ENCODE assay signal across 27 mouse cellular contexts in genomic region chr2:158474159-158474558, GRCm38 (mm10). TPM values are rescaled to one million over a fixed set of nuclear protein-coding genes. Genes with fewer than 3 reads are reported as not detected.
DNase-seq lines count a peak whose midpoint lies in the region; ATAC-seq and TF ChIP-seq lines count a peak whose summit lies in the region.
"Had no signal": no experiment of that assay in that cellular context is flagged by ENCODE, and none has a peak within 500 bp of the region (broad histone marks: within the 10 kb centered on the region; RNA-seq: fewer than 3 reads in every experiment).

No protein-coding gene starts in this region.

- peaks cover 3% of the 10 kb centered on the region for H3K4me1 ChIP-seq in cortical plate, adult 2 months (ENCODE audit: control insufficient read depth, insufficient read depth, low read length)
- no peaks in the 10 kb centered on the region for H3K4me1 ChIP-seq in kidney, embryonic 15.5 days
- H3K4me1 ChIP-seq: embryonic facial prominence, embryonic 13.5 days; embryonic facial prominence, embryonic 15.5 days; forebrain, embryonic 10.5 days; forebrain, embryonic 12.5 days had no signal

- no peaks in the 10 kb centered on the region for H3K9me3 ChIP-seq in kidney, embryonic 15.5 days (replicated peaks)
- H3K9me3 ChIP-seq: embryonic facial prominence, embryonic 13.5 days; embryonic facial prominence, embryonic 15.5 days; forebrain, embryonic 10.5 days; forebrain, embryonic 12.5 days had no signal

- H3K9ac ChIP-seq in kidney, embryonic 15.5 days = no peak overlapping the region
- H3K9ac ChIP-seq: embryonic facial prominence, embryonic 13.5 days; embryonic facial prominence, embryonic 15.5 days; forebrain, embryonic 12.5 days had no signal

- no peak for TF ChIP-seq POLR2A in cortical plate, adult 2 months (IDR thresholded peaks at IDR 0.05; ENCODE audit: extremely low read depth, insufficient read depth, low read length)

- no peak overlapping the region for H3K4me2 ChIP-seq in kidney, embryonic 15.5 days
- H3K4me2 ChIP-seq: embryonic facial prominence, embryonic 13.5 days; embryonic facial prominence, embryonic 15.5 days; forebrain, embryonic 12.5 days had no signal

- 91% methylated on average over 1 of the region's 1 CpGs for WGBS in kidney, embryonic 15.5 days

- peak overlapping the region; percentile 81; the same call in 1 of the 2 replicates for H3K27ac ChIP-seq in cortical plate, adult 2 months (ENCODE audit: insufficient read depth, low read length)
- H3K27ac ChIP-seq in kidney, embryonic 15.5 days = no peak overlapping the region
- H3K27ac ChIP-seq: embryonic facial prominence, embryonic 13.5 days; embryonic facial prominence, embryonic 15.5 days; forebrain, embryonic 10.5 days; forebrain, embryonic 12.5 days had no signal

- TF ChIP-seq CTCF in cortical plate, adult 2 months (IDR thresholded peaks at IDR 0.05; ENCODE audit: extremely low read depth, insufficient read depth, low read length) = no peak

- peaks cover 69% of the 10 kb centered on the region for H3K36me3 ChIP-seq in kidney, embryonic 15.5 days

- peak; percentile 17 to 57 for DNase-seq in frontal cortex, adult 2 months (ENCODE audit: extremely low spot score in 1 of 2, low spot score in 1 of 2)
- no peak for DNase-seq in frontal cortex, postnatal 14 days (ENCODE audit: low spot score in 2 of 2)
- peak; percentile 66 for DNase-seq in brain, adult 2 months (ENCODE audit: low read depth, low spot score)
- DNase-seq: adrenal gland, adult 2 months; adrenal gland, postnatal 10 days; adrenal gland, postnatal 25 days; cerebellum, adult 11-12 months; cerebellum, adult 2 months; cerebellum, adult 9-10 months; cerebellum, postnatal 10 days; cerebellum, postnatal 25 days; embryo, embryonic 11 days had no signal

- no peak overlapping the region for H3K4me3 ChIP-seq in cortical plate, adult 2 months (ENCODE audit: insufficient read depth, low read length)
- H3K4me3 ChIP-seq in kidney, embryonic 15.5 days (replicated peaks) = no peak overlapping the region
- H3K4me3 ChIP-seq: embryonic facial prominence, embryonic 13.5 days; embryonic facial prominence, embryonic 15.5 days; erythroblast, embryonic 14.5 days; forebrain, embryonic 10.5 days; forebrain, embryonic 12.5 days had no signal

- no peak for ATAC-seq in megakaryocyte progenitor cell, adult 5-6 weeks (replicated peaks; ENCODE audit: poor library complexity)
- ATAC-seq in kidney, embryonic 15.5 days (replicated peaks; ENCODE audit: low FRiP score) = no peak
- ATAC-seq: forebrain, embryonic 14.5 days; forebrain, embryonic 16.5 days had no signal

- H3K27me3 ChIP-seq in kidney, embryonic 15.5 days = no peaks in the 10 kb centered on the region
- H3K27me3 ChIP-seq: embryonic facial prominence, embryonic 13.5 days; embryonic facial prominence, embryonic 15.5 days; forebrain, embryonic 12.5 days had no signal

RNA-seq across cellular contexts. Expression of gene Adig, which starts 28.3 kb away (rescaled TPM):
- not detected in 2 replicates for polyA plus RNA-seq in frontal cortex, adult 2 months (2012; rRNA removed)
- polyA plus RNA-seq in cortical plate, adult 2 months (2012; rRNA removed) = not detected in 2 replicates
- total RNA-seq in megakaryocyte progenitor cell, adult 5-6 weeks (2015) = not detected in 2 replicates
- not detected in 2 replicates for total RNA-seq in megakaryocyte progenitor cell, adult 5-6 weeks (2017)
- not detected in 2 replicates for polyA plus RNA-seq in kidney, embryonic 15.5 days (2015; fragmentation: Nextera tagmentation; extraction: Ambion mirVana)
- total RNA-seq: ES-E14, MEL had no signal
- polyA plus RNA-seq: embryonic facial prominence, embryonic 11.5 days; embryonic facial prominence, embryonic 13.5 days; erythroblast, embryonic 14.5 days; forebrain, embryonic 10.5 days; forebrain, embryonic 12.5 days; forebrain, embryonic 14.5 days; forebrain, embryonic 16.5 days had no signal

RNA-seq across cellular contexts. Expression of gene Arhgap40, which starts 38.4 kb away (rescaled TPM):
- 1.2 and 1.8 TPM in 2 replicates for polyA plus RNA-seq in frontal cortex, adult 2 months (2012; rRNA removed)
- polyA plus RNA-seq in cortical plate, adult 2 months (2012; rRNA removed) = 1.3 TPM in 2 replicates
- total RNA-seq in megakaryocyte progenitor cell, adult 5-6 weeks (2015) = 0.17 TPM in 1 of 2 replicates, not detected in the other
- not detected in 2 replicates for total RNA-seq in megakaryocyte progenitor cell, adult 5-6 weeks (2017)
- polyA plus RNA-seq in kidney, embryonic 15.5 days (2015; fragmentation: Nextera tagmentation; extraction: Ambion mirVana) = 0.27 and 0.41 TPM in 2 replicates
- total RNA-seq: adrenal gland, adult 2 months; adrenal gland, postnatal 10 days; adrenal gland, postnatal 25 days; adrenal gland, postnatal 4 days; MEL had no signal
- polyA plus RNA-seq: adrenal gland, adult 2 months; C2C12; erythroblast, embryonic 14.5 days had no signal

Comparison
In these comparisons a context has a peak if more than half of its experiments do, and no peak if none do; other contexts are left out.
1. DNase-seq: peak in frontal cortex, adult 2 months (2 of 2) and brain, adult 2 months (single experiment); none in frontal cortex, postnatal 14 days (0 of 2).